Mouse (Mus musculus): Measurements from ENCODE around the gene Cwc27.

Cwc27 gene

DNA sequence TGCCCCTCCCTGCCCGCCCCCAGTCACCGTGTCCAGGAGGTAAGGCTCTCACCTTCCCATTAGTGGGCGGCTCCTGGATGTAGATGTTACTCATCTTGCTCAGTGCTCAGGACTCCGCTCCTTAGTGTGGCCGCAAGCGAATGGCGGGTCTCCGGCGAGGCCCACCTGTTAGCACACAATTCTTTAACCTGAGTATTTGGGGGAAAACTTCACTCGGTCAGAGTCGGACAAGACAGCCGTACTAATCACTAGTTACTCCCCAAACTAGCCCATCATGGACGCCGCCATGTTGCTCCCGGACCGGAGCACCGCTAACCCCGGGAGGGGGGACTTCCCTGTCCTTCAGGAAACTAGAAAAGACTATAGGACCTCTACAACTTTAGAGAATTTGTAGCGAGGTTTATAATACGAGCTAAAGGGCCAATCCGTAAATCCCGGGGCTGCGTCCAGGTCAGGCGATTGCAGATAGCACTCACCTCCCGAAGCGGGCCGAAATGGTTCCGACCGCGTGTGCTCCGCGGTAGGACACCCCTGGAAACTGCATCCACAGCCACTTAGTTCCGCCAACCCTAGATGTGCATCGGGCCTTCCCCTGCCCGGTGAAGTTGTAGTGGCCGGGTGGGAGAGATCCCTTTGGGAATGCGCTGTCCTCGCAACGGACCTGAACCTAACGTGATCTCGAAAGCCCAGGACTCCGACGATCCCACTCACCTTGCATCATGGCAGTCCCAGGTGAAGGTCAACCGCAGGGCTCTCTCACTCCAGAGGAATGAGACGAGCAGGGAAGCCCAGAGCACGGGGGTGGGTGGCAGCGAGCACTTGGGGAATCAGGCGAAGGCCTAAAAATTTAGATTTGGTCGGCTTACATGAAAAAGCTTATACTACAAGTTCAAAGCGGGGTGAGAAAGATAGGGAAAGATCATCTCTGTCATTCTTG, at the start of gene Cwc27:
Gene Cwc27 (minus strand): TSS at position 508 of the 937 bp plus-strand sequence.
- DNase-seq = peak; percentile 86 to 91

DNA sequence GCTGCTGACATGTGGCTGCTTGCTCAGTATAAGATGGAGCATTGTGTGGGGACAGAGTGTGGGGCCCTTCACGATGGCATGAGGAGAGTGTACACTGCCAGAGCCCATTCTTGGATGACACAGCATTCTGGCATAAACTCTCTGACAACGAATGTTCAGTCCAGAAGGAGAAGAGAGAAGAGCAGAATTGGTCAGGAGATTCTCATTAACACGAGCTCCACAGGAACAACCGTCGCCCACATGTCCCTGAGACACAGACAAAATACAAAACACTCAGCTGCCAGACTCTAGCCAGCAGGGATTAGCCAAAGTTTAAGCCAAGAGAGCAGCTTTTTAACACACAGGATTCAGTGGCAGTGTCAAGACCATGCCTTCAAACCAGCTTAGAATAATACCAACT, 49.8 kb upstream of the Cwc27 start:
- peak in 1 of 2 experiments; percentile 12 for DNase-seq

DNA sequence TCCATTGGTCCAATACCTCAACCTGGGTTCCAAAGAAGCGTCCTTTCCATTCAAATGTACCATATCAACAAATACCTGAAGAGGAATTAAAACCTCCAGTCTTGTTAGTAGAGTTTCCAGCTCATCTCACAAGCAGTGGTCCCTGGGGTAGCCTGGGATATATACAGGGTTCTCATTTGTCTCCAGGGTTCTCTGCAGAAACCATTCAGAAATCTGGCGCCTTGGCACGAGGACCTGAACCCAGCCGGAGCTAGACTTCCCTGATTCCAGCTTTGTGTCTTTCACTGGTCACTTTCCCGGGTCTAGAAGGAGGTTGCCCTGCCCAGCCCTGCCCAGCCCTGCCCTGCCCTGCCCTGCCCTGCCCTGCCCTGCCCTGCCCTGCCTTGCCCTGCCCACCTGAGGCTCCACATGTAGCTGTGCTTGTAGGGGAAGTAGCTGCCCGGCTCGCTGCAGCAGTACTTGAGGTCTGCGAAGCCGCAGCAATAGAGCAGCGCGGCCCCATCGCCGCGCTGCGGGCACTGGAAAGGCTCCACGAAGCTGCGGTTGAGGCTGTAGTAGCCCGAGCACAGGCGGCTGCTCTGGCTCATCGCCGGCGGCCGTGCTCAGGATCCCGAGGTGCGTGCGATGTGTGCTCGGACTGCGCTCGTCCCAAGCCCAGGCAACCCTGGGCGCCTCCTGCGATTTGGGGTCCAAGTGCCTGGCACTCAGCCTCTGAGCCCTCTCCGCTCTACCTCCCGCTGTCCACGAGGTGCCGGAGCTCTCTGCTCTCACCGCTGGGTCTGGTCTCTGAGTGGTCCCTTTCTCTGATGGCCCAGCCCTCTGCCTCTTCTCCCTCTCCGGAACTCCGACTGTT, 46.4 kb upstream of the Cwc27 start, which contains the start of gene Shisal2b:
Gene Shisal2b (minus strand): TSS at position 767 of the 853 bp plus-strand sequence.
- peak; percentile 56 to 69 for DNase-seq

DNA sequence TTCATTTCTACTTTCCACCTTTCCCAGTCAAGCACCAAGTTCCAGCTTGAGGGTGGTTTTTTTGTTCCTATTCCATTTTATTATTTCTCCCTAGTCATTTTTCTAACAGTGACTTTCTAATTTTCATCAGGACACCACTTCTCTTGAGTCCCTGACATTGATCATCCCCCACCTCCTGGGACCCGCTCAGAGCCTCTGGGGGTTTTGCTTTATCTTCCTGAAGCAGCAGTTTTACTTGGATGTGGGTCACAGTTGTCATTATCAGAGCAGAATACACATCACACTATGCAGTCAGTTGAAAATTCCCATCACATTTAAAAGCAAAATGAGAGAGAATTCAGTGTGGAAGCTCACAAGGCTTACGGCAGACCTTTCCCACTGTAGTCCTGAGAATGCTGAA, 36.7 kb upstream of the Cwc27 start:
- no peak for DNase-seq

DNA sequence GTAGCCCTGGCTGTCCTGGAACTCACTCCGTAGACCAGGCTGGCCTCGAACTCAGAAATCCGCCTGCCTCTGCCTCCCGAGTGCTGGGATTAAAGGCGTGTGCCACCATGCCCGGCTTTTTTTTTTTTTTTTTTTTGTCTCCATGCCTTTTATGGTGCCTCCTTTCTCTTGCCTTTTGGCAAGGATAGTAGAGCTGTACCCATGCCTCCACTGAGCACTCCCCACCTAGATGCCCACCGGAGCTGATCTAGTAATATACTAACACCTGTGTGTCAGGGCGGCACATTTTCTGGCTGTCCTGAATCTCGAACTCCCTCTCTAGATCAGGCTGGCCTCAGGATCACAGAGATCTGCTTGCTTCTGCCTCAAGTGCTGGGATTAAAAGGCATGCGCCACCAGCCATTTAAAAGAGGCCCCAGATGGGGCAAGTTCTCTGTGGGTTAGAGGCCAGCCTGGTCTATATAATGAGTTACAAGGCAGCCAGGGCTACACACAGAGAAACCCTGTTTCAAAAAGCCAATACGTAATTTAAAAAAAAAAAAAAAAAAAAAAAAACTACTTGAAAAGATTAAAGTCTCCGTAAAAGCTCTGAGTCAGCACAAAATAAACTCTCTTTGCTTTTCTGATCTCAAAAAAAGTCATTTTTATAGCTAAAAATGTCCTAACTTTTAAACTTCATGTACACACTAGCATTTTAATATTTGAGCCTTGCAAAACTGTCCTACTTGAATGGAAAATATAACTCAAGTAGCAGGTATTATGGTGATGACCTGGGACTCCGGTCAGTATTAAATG, 26.6 kb upstream of the Cwc27 start:
- DNase-seq = no peak

DNA sequence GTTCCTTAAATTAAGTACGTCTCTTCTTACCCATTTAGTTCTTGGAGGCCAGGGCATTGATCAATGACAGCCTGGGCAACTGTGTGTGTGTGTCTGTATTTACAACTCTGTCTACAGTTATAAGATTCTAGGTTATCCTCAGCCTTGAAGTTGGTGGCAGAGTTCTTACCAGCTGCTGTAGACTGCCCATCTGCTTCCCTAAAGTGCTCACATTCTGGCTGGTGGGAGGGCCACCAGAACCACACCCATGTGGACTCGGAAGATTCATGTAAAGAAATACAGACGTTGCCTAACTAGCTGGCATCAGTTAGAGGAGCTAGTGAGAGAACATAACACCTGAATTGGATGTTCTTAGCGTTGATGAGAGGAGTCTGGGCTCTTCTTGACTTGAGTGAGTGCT, 25.0 kb upstream of the Cwc27 start:
- DNase-seq = no peak

DNA sequence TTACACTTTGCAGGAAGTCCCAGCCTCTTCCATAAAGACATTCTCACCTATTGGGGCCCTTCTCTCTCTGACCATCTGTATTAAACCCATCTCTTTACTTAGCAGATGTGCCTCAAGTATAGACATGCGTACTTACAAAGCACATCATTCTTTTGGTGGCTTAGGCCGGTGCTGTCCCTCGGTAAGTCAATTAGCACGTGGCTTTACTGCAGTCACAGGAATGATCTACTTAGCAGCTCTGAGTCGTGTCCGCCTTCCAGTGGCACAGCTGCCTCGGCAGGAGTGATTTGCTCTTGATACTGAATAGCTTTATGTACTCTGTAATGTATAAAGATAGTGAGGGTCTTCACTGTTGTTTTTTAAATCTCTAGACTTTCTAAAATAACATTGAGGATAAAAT, 20.7 kb upstream of the Cwc27 start:
- no peak for DNase-seq

DNA sequence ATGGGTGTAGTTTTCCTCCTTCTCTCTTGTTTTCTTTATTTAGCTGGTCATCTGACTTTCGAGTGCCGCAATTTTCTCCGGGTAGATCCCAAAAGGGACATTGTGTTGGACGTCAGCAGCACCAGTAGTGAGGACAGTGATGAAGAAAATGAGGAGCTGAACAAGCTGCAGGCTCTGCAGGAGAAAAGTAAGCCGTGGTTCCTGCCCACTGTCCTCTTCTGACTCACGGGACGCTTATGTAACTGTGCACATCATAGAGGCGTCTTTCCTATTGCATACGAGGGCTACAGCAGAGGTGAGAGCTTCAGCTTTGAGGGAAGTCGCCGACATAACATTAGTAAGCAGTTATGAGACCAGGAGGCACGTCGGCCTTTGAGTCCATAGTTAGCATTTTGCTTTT, 15.9 kb upstream of the Cwc27 start:
- no peak for DNase-seq

DNA sequence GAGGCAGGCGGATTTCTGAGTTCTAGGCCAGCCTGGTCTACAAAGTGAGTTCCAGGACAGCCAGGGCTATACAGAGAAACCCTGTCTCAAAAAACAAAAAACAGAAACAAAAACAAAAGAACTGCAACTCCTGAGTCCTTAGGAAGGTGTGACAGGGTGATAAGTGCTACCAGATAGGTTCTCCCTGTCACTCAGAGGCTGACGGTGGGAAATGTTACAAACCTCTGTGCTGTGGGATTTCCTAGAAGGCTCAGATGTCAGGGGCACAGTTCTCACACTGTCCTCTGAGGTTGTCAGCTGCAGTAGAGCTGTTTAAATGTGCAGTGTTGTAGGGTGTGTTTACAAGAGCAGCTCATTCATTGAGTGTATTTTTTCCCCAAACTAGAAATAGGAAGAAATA, 8.5 kb upstream of the Cwc27 start:
- DNase-seq = no peak

DNA sequence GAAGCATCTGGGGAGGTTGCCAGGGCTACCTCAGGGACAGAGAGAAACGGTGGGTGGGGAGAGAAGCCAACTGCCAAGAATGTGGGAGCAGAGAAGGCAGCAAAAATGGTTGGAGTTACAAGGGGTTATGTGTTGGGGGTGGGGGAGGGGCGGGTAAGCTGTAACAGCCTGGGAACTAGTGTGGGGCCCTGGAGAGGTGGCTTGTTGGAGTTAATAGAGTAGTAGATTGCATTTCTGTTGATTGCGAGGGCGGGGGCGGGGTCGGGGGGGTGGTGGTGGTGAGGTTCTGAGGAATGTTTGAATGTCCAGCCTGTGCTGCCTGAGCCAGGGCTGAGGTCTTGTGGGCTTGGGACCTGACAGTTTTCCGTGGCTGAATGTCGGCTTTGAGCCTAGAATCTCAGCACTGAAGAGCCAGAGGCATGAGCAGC, 5.5 kb upstream of the Cwc27 start:
- no peak for DNase-seq

DNA sequence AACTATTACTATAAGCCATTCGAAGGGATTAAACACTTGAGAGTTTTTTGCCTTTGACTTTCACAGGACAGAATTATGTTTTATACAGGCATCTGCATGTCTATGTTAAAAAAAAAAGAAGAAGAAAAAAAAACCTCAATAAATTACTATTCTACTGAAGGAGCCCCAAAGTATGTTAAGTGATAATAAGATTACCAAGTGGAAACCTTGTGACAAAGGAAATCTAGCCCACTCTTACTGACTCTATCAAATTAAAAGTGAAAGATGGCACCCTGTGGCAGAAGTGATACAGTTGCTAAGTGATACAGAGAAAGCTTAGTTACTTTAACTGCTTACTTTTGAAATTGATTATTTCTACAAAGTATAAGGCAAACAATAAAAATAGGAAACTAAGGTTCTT, 5.0 kb upstream of the Cwc27 start:
- DNase-seq = no peak

DNA sequence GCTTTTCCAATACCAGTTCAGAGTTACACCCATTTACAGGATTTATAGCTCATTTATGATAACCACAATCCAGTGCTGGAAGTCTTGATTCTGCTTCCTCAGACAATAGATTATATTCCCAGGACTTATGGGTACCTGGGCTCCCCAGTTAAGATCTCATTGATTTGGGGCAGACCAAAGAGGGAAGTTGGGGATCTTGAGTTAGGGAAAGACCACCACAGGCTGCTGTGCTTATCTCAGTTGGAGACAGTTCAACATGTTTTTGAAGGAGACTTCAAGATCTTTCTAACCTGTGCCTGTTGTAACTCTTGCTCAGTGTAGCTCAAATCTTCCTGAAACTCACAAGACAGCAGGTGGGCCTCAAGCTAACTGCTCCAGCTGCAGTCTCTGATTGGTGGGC, 4.2 kb upstream of the Cwc27 start:
- DNase-seq = no peak

DNA sequence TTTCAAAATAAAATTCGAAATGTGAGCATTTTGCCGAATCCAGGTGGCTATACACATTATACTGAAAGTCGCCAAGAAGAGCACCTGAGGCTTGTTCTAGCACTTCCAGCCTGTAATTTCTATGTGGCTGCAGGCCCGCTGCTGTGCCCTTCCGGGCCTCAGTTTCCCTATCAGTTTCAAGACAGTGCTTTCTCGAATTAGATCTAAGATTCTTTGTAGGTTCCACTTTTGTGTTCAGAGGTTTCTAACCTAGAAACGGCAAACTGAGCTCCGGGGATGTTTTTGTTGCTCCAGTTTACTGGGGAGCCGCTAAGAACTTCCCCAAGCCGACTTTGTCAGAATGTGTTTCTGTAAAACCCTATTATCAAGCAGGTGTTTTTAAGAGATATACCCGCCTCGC, 754 bp upstream of the Cwc27 start:
- DNase-seq = peak in 1 of 2 experiments; percentile 25

DNA sequence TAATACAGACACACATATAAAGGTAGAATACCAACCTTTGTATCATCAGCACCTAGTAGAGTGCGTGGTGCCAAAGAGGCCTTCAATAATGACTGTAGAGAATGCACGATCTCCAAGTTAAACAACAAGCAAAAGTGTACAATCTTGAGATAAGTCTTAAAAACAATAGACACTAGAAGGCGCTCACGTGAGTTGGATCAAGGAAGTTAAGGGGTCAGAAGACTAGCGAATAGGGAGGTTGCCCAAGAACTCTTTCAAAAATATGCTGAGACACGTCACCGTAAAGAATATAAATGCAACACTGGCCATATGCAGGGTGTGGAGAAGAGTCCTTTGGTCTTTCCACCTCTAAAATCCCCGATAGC, 690 bp downstream of the Cwc27 start:
- no peak for DNase-seq

DNA sequence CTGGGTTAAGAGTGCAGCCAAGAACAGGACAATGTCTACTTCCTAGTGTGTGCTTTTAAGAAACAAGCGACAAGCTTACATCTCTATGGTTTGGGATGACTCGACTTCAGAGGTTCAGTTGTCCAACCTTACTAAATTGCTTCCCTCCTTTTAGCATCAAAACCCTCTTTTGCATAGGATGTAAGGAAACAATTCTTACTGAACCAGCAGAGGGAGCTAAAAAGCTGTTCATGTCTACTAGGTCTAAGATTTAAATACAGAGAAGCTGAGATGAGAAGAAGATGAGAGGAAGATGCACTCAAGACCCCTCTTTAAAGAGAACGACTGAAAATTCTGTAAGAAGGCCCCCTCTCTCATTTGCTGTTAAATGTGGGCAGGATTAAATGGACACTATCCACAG, 11.3 kb downstream of the Cwc27 start:
- no peak for DNase-seq

DNA sequence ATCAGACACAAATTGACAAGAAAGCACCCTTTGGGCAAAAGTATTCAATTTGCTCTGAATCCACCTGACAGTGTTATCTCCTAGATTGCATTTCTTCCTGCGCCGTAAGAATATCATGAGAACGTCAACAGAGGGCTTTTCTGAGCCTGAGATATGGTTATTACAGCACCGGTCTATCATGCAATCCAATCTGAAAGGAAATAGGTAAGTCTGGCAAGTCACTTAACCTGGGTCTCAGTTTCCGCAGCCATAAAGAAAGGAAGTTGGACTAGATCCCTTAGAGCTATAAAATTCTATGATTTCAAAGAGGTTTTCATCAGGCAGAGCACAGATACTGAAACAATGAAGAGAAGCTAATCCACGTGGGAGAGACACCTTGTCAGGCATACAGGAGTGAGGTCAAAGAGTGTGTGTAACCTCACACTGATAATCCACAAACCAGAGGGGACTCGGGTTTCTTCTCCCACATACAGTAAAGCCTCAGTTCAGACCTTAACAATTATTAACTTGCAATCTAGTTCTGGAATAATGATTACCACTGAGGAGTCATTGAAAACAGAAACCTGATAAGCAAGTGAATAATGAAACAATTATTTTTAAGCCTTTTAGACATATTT, 17.3 kb downstream of the Cwc27 start:
- no peak for DNase-seq

DNA sequence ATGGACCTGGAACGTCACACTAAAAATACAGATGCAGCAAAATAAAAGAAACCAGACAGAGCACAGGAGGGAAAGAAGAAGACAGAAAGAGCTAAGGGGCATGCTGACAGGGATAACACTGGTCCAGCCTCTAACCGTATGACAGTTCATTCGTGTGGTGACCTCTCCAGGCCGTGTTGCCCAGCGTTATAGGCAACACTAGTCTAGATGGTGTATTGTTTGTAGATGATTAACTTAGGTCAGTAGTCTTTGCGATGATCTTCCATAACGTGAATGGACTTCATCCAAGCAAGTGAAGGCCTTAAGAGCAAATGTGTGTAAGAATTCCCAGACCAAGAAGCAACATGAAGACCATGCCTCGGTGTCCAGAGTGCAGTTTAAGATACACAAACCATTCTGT, 17.9 kb downstream of the Cwc27 start:
- DNase-seq = no peak

DNA sequence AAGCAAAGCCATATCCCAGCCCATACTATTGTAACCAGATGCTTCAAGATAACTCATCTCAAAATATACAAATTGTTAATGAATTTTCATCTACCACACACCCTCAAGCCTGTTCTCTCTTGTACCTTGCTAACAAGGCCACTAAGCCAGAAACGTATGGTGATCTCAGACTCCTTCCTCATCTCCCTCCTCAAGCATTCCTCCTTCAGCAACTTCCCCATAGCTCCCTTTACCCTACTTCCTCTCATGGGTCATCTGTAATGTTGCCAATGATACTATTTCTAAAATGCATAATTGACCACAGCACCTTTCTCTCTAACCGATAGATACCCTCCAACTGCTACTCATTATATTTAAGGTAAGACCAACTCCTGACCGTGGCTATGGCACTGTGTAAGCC, 22.5 kb downstream of the Cwc27 start:
- DNase-seq = no peak

DNA sequence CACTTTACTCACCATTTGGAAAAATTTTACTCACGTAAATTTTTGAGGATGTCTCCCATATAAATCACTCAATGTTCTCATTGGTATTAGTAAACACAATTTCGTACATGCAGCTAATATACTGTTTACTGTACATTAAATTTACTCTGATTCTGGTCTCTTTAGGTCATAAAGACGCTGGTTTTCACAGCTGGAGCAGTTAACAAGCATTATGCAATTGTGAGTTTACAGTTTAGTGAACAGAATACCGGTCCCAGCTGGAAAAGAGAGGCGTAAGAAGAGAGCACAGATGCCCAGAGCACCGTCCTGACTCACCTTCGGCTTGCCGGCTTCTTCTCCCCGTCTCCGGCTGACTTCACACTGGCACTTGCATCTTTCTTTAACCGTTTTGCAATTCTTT, 24.8 kb downstream of the Cwc27 start, which contains the start of gene Srek1ip1:
Gene Srek1ip1 (plus strand): TSS at position 301 of the 400 bp plus-strand sequence.
- no peak for DNase-seq

DNA sequence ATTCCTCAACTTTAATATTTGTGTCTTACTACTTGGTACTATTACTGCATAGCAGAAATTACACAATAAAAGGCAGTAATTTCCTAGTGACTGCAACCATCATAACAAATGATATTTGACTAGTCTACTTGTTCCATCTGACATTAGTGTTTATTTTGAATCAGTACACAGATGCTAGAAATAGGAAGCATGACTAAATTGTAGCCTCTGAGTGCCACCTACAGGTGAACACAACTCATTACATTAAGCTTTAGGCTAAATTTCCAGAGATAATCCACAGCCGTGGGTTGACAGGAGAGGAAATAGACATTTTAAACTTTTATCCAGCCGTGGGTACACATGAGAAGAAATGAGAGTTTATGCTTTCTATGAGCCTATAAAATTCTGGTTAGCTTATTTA, 27.3 kb downstream of the Cwc27 start:
- peak in 1 of 2 experiments; percentile 48 for DNase-seq

DNA sequence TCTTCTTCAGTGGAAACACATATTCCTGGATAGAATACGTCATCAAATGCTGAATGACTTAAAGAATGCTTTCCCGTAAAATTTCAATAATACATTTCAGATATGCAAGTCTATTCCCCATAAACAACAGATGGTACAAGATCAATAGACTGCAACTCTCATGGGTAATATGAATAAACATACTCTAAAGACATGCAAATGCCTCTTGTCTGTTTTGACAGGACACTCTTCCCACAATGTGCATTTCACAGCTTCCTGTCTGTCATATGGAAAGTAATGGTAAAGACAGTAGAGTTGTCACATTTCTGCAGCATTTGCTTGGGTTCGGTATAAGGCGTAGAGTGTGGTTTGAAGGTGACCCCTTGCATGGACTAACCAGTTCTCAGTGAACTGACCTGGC, 29.7 kb downstream of the Cwc27 start:
- no peak for DNase-seq

DNA sequence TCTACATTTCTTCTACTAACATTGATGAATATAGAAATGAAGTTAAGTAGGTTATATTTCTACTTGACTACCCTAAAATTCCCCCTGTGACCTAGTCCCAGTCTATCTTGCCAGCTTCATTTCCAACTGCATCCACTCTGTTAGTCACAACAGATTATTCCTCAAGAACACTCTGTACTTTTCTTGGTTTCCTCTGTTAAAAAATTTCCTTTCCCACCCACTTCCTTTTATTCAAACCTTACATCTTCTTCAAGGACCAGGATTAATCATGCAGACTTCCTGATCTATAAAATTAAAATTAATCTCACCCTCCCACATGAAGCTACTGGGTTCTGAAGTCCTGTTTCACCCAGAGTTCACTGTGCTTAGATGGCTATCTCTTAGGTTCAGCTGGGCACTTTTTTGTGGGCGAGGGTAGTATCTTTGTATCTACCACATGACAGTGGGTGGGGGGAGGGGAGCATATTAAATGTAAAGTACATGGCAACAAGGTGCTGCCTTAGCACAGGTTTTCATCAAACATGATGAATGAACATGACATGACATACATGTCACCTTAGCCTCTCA, 37.8 kb downstream of the Cwc27 start:
- DNase-seq = no peak

Measured in cerebellum, postnatal 25 days (tissue).